ENCODE assay signal across 31 mouse cellular contexts in the genomic region with DNA sequence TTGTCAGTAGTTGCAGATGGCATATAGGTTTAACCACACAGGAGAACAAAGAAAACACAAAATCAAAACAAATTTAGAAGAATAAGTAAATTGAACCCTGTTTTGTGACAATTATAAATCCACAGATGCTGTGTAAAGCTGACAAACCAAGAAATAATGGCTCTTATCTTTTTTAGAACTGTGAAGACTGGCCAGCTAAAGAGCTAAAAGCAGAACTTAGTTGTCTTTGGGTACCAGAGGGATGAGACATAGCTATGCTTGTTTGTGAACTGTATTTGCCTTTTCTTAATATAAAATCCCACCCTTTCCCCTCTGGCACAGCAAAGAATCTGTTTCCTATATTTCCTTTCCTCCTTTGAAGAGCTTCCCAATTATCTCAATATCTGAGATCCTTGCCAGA.
"Had no signal": no experiment of that assay in that cellular context is flagged by ENCODE, and none has a peak within 500 bp of the region (broad histone marks: within the 10 kb centered on the region; RNA-seq: fewer than 3 reads in every experiment).

No protein-coding gene starts in this region.

- DNase-seq: heart, postnatal 10 days; heart, postnatal 14 days; heart, postnatal 36 days; heart, postnatal 4 days; kidney, adult 11 months; kidney, adult 18-20 months; kidney, adult 2 months; kidney, adult 8-10 months; kidney, adult 9 months; kidney, postnatal 10 days; kidney, postnatal 14 days; kidney, postnatal 25 days; kidney, postnatal 36 days; kidney, postnatal 4 days; layer of hippocampus, adult 9-11 months; layer of hippocampus, postnatal 36 days had no signal

- H3K27ac ChIP-seq: heart, embryonic 10.5 days; heart, embryonic 13.5 days; heart, embryonic 15.5 days; hindbrain, embryonic 10.5 days; hindbrain, embryonic 12.5 days; hindbrain, embryonic 13.5 days; hindbrain, embryonic 14.5 days; hindbrain, embryonic 15.5 days; hindbrain, postnatal 0 days; intestine, embryonic 15.5 days; kidney, embryonic 15.5 days; kidney, postnatal 0 days; layer of hippocampus, adult 2 months; left cerebral cortex, adult 2 months had no signal

- H3K4me1 ChIP-seq: heart, embryonic 15.5 days; intestine, embryonic 15.5 days; kidney, embryonic 15.5 days had no signal

- H3K9me3 ChIP-seq: heart, embryonic 10.5 days; heart, embryonic 12.5 days; heart, embryonic 13.5 days; heart, embryonic 15.5 days; hindbrain, embryonic 10.5 days; hindbrain, embryonic 12.5 days; hindbrain, embryonic 13.5 days; hindbrain, embryonic 15.5 days; intestine, embryonic 15.5 days; kidney, embryonic 15.5 days had no signal

- H3K27me3 ChIP-seq: heart, embryonic 12.5 days; heart, embryonic 13.5 days; heart, embryonic 15.5 days; hindbrain, embryonic 12.5 days; hindbrain, embryonic 13.5 days; hindbrain, embryonic 15.5 days; intestine, embryonic 15.5 days; kidney, embryonic 15.5 days had no signal

- H3K4me3 ChIP-seq: heart, embryonic 10.5 days; heart, embryonic 12.5 days; heart, embryonic 13.5 days; heart, embryonic 15.5 days; hindbrain, embryonic 10.5 days; hindbrain, embryonic 12.5 days; hindbrain, embryonic 13.5 days; hindbrain, embryonic 15.5 days; intestine, embryonic 15.5 days; kidney, embryonic 15.5 days; layer of hippocampus, adult 2 months; left cerebral cortex, adult 2 months had no signal

- H3K9ac ChIP-seq: heart, embryonic 12.5 days; heart, embryonic 13.5 days; heart, embryonic 15.5 days; hindbrain, embryonic 12.5 days; hindbrain, embryonic 13.5 days; hindbrain, embryonic 14.5 days; hindbrain, embryonic 15.5 days; intestine, embryonic 15.5 days; kidney, embryonic 15.5 days had no signal

- H3K36me3 ChIP-seq: heart, embryonic 10.5 days; heart, embryonic 12.5 days; heart, embryonic 13.5 days; heart, embryonic 15.5 days; hindbrain, embryonic 10.5 days; hindbrain, embryonic 12.5 days; hindbrain, embryonic 13.5 days; hindbrain, embryonic 15.5 days; intestine, embryonic 15.5 days; kidney, embryonic 15.5 days had no signal
